Comparison of ENCODE assay signal across 25 mouse cellular contexts in genomic region chr7:118294637-118295036, GRCm38 (mm10). TPM values are rescaled to one million over a fixed set of nuclear protein-coding genes. Genes with fewer than 3 reads are reported as not detected.
DNase-seq lines count a peak whose midpoint lies in the region; ATAC-seq lines count a peak whose summit lies in the region.
"Had no signal": no experiment of that assay in that cellular context is flagged by ENCODE, and none has a peak within 500 bp of the region (broad histone marks: within the 10 kb centered on the region; RNA-seq: fewer than 3 reads in every experiment).

No protein-coding gene starts in this region.

- peak; percentile 19; the same call in 1 of the 2 replicates for ATAC-seq in megakaryocyte, adult 5-6 weeks (ENCODE audit: poor library complexity, severe bottlenecking)
- no peak for ATAC-seq in hindbrain, embryonic 12.5 days (ENCODE audit: low FRiP score)
- ATAC-seq: forebrain, embryonic 16.5 days; hindbrain, embryonic 16.5 days; intestine, embryonic 15.5 days; midbrain, embryonic 15.5 days had no signal

- H3K27me3 ChIP-seq in hindbrain, embryonic 12.5 days, result no peaks in the 10 kb centered on the region
- H3K27me3 ChIP-seq: intestine, embryonic 15.5 days; limb, embryonic 15.5 days; liver, embryonic 13.5 days; midbrain, embryonic 15.5 days; neural tube, embryonic 12.5 days had no signal

- H3K9me3 ChIP-seq in hindbrain, embryonic 12.5 days (replicated peaks), result peaks cover 9% of the 10 kb centered on the region; the same call in 1 of the 2 replicates
- H3K9me3 ChIP-seq: intestine, embryonic 15.5 days; limb, embryonic 15.5 days; liver, embryonic 13.5 days; midbrain, embryonic 15.5 days had no signal

- peak; percentile 40 to 57 for DNase-seq in spleen, adult 18-20 months
- no peak for DNase-seq in spleen, postnatal 4 days (ENCODE audit: low spot score in 2 of 2)
- peak; percentile 45 for DNase-seq in CD4-positive helper T cell, adult 2 months (ENCODE audit: low read depth, low spot score)
- peak; percentile 74 for DNase-seq in spleen, postnatal 36 days (ENCODE audit: low spot score in 2 of 2)
- no peak for DNase-seq in gastrocnemius, postnatal 14 days
- DNase-seq: cerebellum, adult 11 months; cerebellum, adult 9-11 months; gastrocnemius, postnatal 10 days; kidney, adult 2 months; layer of hippocampus, adult 9-11 months; liver, embryonic 13.5 days; right cerebral cortex, postnatal 14 days had no signal

- no peak overlapping the region for H3K4me3 ChIP-seq in hindbrain, embryonic 12.5 days
- H3K4me3 ChIP-seq: erythroblast, embryonic 14.5 days; hindbrain, embryonic 10.5 days; intestine, embryonic 15.5 days; limb, embryonic 10.5 days; limb, embryonic 15.5 days; liver, embryonic 13.5 days; midbrain, embryonic 10.5 days; midbrain, embryonic 15.5 days; neural tube, embryonic 12.5 days had no signal

- intact Hi-C loops in gastrocnemius, postnatal 14 days (cut with DNase I; ENCODE audit: low total_unique reads), result loop anchor here (10.0 kb wide), 1 partner anchor 80 kb away; no protein-coding TSS in a partner anchor

- H3K4me1 ChIP-seq in hindbrain, embryonic 12.5 days, result peaks cover 6% of the 10 kb centered on the region
- H3K4me1 ChIP-seq: intestine, embryonic 15.5 days; limb, embryonic 15.5 days; liver, embryonic 13.5 days had no signal

- H3K9ac ChIP-seq in hindbrain, embryonic 12.5 days, result no peak overlapping the region
- H3K9ac ChIP-seq: intestine, embryonic 15.5 days; limb, embryonic 15.5 days; liver, embryonic 13.5 days; midbrain, embryonic 15.5 days; neural tube, embryonic 12.5 days had no signal

- H3K4me2 ChIP-seq in hindbrain, embryonic 12.5 days (replicated peaks), result no peak overlapping the region
- H3K4me2 ChIP-seq: intestine, embryonic 15.5 days; limb, embryonic 15.5 days; liver, embryonic 13.5 days; midbrain, embryonic 15.5 days; neural tube, embryonic 12.5 days had no signal

- no peaks in the 10 kb centered on the region for H3K36me3 ChIP-seq in hindbrain, embryonic 12.5 days
- H3K36me3 ChIP-seq: G1E; hindbrain, embryonic 10.5 days; intestine, embryonic 15.5 days; limb, embryonic 10.5 days; limb, embryonic 15.5 days; liver, embryonic 13.5 days; midbrain, embryonic 10.5 days; midbrain, embryonic 15.5 days; neural tube, embryonic 12.5 days had no signal

- WGBS in hindbrain, embryonic 12.5 days, result 94% methylated on average over 12 of the region's 12 CpGs

- H3K27ac ChIP-seq in hindbrain, embryonic 12.5 days, result no peak overlapping the region
- H3K27ac ChIP-seq: hindbrain, embryonic 10.5 days; intestine, embryonic 15.5 days; limb, embryonic 10.5 days; limb, embryonic 15.5 days; liver, embryonic 13.5 days; midbrain, embryonic 10.5 days; midbrain, embryonic 15.5 days; neural tube, embryonic 12.5 days had no signal

RNA-seq across cellular contexts. Expression of gene Smg1, which starts 51.2 kb away (rescaled TPM):
- 55.5 and 70.0 TPM in 2 replicates for total RNA-seq in megakaryocyte, adult 5-6 weeks (2015)
- 43.3 and 57.1 TPM in 2 replicates for total RNA-seq in megakaryocyte, adult 5-6 weeks (2017)
- 26.8 and 27.6 TPM in 2 replicates for polyA plus RNA-seq in hindbrain, embryonic 12.5 days (2016; fragmentation: Nextera tagmentation; extraction: Ambion mirVana)
- total RNA-seq in gastrocnemius, postnatal 14 days (2021), result 10 to 100 TPM; 22.0 to 26.6 TPM

Comparison
In these comparisons a context has a peak if more than half of its experiments do, and no peak if none do; other contexts are left out.
1. DNase-seq: peak in spleen, adult 18-20 months (2 of 2), CD4-positive helper T cell, adult 2 months (single experiment) and spleen, postnatal 36 days (2 of 2); none in spleen, postnatal 4 days (0 of 2) and gastrocnemius, postnatal 14 days (single experiment).